Mouse (Mus musculus) ovary, postnatal 14 days (tissue): ENCODE measurements at regions not wholly inside any gene's neighbourhood (a gene's known extent, or its start where the extent isn't known, plus 50 kb on each side); places are given as distances from the start of the nearest gene placed in this dataset.
"Not testable (repeated sequence)": the region's sequence is repeated elsewhere in the genome, so short reads cannot be mapped to it uniquely, and the experiment has no call there.

Experiments used
- DNase-seq: peaks from one replicate; pipeline ENCODE4 v3.0.0; 2022; ENCODE audit warnings: low spot score

DNA sequence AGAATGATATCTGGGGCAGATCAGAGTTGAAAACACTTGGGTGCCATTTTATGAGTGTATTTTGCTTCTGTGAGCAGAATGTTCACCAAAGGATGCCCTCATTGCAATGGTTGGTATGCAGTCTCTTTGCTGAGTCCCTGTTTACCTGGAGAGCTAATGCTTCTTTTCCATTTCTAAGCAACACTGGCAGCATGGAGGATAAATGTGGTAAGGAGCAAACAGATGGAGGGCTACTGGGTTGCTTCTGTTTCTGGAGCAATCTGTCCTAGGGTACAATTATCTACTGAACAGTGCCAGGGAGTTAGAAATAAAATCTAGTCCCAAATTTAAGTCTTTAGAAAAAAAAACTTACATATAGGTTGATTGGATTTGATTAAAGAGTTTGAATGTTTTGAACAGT lies 245.9 kb downstream of the AI429214 start:
- no peak for DNase-seq

DNA sequence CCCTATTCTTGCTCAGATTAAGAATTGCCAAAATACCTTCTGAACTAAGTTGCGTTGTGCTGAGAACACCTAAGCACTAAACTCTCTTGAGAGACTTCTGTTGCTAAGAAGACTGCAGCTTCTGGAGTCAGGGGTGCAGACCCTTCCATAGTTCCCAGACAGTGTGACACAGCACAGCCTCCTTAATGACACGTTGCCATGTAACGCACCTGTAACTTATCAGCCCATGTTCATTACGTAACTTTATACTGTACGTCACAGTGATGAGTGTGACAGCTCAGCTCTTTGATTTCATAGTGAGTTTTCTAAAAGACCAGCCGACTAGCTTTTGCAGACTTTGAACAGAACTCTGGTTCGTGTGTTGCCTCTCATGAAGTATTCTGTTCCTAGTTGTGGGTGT lies 257.8 kb downstream of the AI429214 start:
- not testable (repeated sequence) for DNase-seq

DNA sequence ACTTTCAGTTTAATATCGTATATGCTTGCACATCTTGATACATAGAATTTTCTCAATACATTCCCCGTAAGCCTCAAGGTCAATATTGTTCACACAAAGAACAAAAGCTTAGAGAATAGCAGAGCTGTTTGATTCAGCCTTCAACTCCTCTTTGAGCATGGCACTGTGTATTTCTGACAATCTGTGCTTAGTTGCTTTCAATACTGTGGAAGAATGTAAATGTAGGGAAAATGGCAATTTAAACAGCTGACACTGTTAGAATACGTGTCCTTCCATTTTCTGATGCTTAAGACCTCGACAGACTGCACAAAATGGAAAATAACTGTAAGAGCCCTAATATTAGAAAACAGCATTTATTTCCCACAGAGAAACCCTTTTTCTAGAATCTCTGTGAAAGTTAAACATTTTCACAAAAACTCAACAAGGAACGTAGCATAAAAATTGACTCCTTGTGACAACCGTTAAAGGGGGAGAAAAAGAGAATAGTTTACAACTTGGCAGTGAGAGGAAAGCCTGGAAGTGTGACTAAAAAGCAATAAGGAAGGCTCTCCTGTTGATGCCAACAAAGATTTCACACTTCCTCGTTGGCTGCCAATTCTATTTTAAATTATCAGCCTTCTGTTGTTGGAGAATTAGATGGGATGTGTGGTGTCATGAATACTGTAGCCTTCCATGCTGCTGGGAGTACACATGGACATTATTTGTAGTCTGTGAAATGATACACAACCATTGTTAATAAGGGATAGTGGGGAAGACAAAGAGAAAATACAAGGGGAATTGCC lies 297.9 kb downstream of the AI429214 start:
- no peak for DNase-seq
